Mouse (Mus musculus): ENCODE results near the gene Rnf130. TPM values are rescaled to one million over a fixed set of nuclear protein-coding genes. Genes with fewer than 3 reads are reported as not detected.

The Rnf130 gene
- polyA plus RNA-seq, 1 experiment from 2014 or later: 90.9 TPM

DNA sequence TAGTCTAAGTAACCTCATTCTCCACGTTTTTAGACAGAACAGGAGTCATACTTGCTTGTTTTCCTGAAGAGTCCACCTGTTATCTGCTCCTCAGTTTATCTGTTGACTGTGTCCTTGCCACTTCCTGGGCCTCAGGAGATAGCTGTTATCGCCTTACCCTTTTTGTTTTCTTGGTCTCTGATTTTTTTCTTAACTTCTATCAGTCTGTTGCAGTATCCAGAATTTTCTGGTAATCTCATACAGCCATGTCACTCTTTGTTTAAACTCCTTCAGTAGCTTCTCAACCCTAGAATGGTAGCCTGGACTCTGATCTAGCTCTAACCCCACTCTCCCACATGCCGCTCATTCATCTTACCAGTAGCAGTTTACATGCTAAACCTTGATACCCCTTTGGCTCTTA is 10.6 kb downstream of the Rnf130 start:
- H3K4me2 ChIP-seq: no peak overlapping the region
- WGBS: 82% methylated on average over 3 of the region's 3 CpGs
- no peak for ATAC-seq (ENCODE audit: low FRiP score)
- H3K27me3 ChIP-seq (ENCODE audit: control insufficient read depth, insufficient read depth, low read length): no peaks in the 10 kb centered on the region
- H3K4me3 ChIP-seq (ENCODE audit: low read depth, low read length): no peak overlapping the region
- no peak overlapping the region for H3K9ac ChIP-seq (ENCODE audit: low read length)
- no peak overlapping the region for H3K27ac ChIP-seq (ENCODE audit: low read depth, low read length)
- H3K9me3 ChIP-seq (ENCODE audit: control insufficient read depth, low read length): no peaks in the 10 kb centered on the region
- no peaks in the 10 kb centered on the region for H3K36me3 ChIP-seq (ENCODE audit: control insufficient read depth, insufficient read depth, low read length)
- H3K4me1 ChIP-seq (ENCODE audit: control insufficient read depth, insufficient read depth, low read length): no peaks in the 10 kb centered on the region
- no peak for DNase-seq (ENCODE audit: low spot score, missing footprints)

DNA sequence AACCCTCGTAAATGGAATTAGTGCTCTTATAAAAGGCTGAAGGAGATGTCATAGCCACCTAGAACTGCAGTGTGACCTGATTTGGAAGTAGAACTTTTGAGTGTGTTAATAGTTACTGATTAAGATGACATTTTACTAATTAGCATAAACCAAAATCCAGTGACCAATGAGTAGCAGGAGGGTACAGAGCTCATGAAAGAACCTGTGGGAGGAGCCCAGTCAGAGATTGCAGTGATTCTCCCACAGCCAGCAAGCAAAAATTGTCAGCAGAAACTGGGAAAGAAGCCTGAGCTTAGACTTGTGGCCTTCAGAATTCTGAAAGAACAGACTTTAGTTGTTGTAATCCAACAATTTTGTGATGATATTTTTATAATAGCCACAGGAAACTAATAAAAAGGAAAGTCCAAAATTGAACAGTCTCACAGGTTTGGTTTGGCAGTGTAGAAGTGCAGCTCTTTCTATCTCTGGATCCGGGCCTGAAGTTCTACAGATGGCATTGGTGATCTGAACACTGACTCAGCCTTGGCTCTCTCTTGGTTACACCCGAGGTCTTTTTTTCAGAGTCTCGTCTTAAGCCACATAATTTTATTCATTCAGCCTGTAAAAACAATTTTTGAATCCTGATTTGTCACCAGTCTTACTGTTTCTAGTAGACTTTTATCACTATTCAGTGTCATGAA is 11.8 kb downstream of the Rnf130 start:
- 91% methylated on average over 4 of the region's 4 CpGs for WGBS
- Histone ChIP-seq H3K36me3 (ENCODE audit: control insufficient read depth, insufficient read depth, low read length) (no peaks in the 10 kb centered on the region), H3K27ac (ENCODE audit: low read depth, low read length) (no peak overlapping the region), H3K9ac (ENCODE audit: low read length) (no peak overlapping the region), H3K4me1 (ENCODE audit: control insufficient read depth, insufficient read depth, low read length) (no peaks in the 10 kb centered on the region), H3K27me3 (ENCODE audit: control insufficient read depth, insufficient read depth, low read length) (no peaks in the 10 kb centered on the region), H3K9me3 (ENCODE audit: control insufficient read depth, low read length) (no peaks in the 10 kb centered on the region), H3K4me3 (ENCODE audit: low read depth, low read length) (no peak overlapping the region), H3K4me2 (no peak overlapping the region)
- DNase-seq (ENCODE audit: low spot score, missing footprints): no peak
- no peak for ATAC-seq (ENCODE audit: low FRiP score)

DNA sequence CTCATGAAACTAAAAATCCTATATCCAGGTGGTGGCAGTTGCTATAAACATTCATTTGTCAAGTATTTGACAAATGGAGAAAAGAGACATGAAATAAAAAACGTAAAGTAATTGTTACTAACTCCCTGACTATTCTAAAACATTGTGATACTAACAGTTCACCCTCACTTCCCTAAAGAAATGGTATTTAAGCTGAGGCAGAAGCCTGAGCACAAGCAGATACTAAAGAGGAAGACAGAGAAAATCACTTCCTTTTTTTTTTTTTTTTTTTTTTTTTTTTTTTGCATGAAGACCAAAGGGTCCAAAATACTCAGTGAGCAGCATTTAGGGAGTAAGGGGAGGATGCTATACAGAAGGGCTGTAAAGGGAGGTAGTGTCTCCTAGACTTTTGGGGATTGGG is 13.6 kb downstream of the Rnf130 start:
- DNase-seq (ENCODE audit: low spot score, missing footprints): no peak
- no peaks in the 10 kb centered on the region for H3K9me3 ChIP-seq (ENCODE audit: control insufficient read depth, low read length)
- 85% methylated on average over 1 of the region's 1 CpGs for WGBS
- H3K27me3 ChIP-seq (ENCODE audit: control insufficient read depth, insufficient read depth, low read length): no peaks in the 10 kb centered on the region
- no peaks in the 10 kb centered on the region for H3K4me1 ChIP-seq (ENCODE audit: control insufficient read depth, insufficient read depth, low read length)
- no peak overlapping the region for H3K4me3 ChIP-seq (ENCODE audit: low read depth, low read length)
- no peak overlapping the region for H3K9ac ChIP-seq (ENCODE audit: low read length)
- H3K4me2 ChIP-seq: no peak overlapping the region
- no peak for ATAC-seq (ENCODE audit: low FRiP score)
- no peak overlapping the region for H3K27ac ChIP-seq (ENCODE audit: low read depth, low read length)
- H3K36me3 ChIP-seq (ENCODE audit: control insufficient read depth, insufficient read depth, low read length): no peaks in the 10 kb centered on the region

DNA sequence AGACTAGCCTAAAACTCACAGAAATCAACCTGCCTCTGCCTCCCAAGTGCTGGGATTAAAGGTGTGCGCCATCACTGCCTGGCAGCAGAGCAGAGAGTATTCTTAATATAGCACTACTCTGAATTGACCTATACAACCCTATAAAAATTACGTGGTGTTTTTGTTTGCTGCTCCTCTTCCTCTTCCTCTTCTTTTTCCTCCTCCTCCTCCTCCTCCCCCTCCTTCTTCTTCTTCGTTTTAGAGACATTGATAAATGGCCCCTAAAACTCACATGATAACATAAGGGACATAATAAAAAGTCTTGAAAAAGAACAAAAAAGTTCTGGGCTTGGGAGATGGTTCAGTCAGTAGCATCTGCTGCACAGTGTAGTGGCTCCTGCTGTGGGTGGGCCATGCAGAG is 16.0 kb downstream of the Rnf130 start:
- WGBS: 98% methylated on average over 3 of the region's 3 CpGs
- H3K4me3 ChIP-seq (ENCODE audit: low read depth, low read length): no peak overlapping the region
- no peak for DNase-seq (ENCODE audit: low spot score, missing footprints)
- no peaks in the 10 kb centered on the region for H3K9me3 ChIP-seq (ENCODE audit: control insufficient read depth, low read length)
- H3K27ac ChIP-seq (ENCODE audit: low read depth, low read length): no peak overlapping the region
- H3K36me3 ChIP-seq (ENCODE audit: control insufficient read depth, insufficient read depth, low read length): no peaks in the 10 kb centered on the region
- H3K27me3 ChIP-seq (ENCODE audit: control insufficient read depth, insufficient read depth, low read length): no peaks in the 10 kb centered on the region
- H3K4me2 ChIP-seq: no peak overlapping the region
- no peak for ATAC-seq (ENCODE audit: low FRiP score)
- no peaks in the 10 kb centered on the region for H3K4me1 ChIP-seq (ENCODE audit: control insufficient read depth, insufficient read depth, low read length)
- no peak overlapping the region for H3K9ac ChIP-seq (ENCODE audit: low read length)

DNA sequence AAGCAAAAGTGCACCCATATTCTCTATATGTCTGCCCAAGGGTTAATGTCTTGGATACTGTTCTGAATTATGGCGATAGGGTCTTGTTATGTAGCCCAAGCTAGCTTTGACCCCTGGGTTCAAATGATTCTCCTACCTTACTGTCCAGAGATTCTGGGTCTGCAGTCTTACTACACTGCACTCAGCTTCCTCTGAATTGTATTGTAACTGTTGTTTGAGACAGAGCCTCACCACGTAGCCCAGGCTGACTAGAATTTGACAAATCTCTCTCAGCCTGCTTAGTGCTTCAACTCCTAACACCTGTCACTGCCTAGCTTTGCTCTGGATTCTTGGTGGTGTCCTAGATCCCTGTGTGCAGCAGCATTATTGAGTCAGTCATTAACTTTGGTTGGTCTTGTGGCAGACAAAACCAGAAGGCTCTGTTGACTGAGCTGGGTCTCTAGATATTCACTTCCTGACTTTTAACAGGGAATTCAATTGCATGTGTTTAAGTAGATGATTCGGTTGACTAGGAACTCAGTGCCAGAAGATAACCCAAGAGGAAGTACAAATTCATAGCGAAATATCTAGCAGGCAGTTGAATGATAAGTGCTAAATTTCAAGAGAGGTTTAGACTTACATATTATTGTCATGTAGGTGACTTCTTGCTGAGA is 17.3 kb downstream of the Rnf130 start:
- Histone ChIP-seq H3K4me2 (no peak overlapping the region), H3K9me3 (ENCODE audit: control insufficient read depth, low read length) (no peaks in the 10 kb centered on the region), H3K4me3 (ENCODE audit: low read depth, low read length) (no peak overlapping the region), H3K4me1 (ENCODE audit: control insufficient read depth, insufficient read depth, low read length) (no peaks in the 10 kb centered on the region), H3K27ac (ENCODE audit: low read depth, low read length) (no peak overlapping the region), H3K9ac (ENCODE audit: low read length) (no peak overlapping the region), H3K27me3 (ENCODE audit: control insufficient read depth, insufficient read depth, low read length) (no peaks in the 10 kb centered on the region), H3K36me3 (ENCODE audit: control insufficient read depth, insufficient read depth, low read length) (no peaks in the 10 kb centered on the region)
- 91% methylated on average over 4 of the region's 4 CpGs for WGBS
- ATAC-seq (ENCODE audit: low FRiP score): no peak
- DNase-seq (ENCODE audit: low spot score, missing footprints): no peak

DNA sequence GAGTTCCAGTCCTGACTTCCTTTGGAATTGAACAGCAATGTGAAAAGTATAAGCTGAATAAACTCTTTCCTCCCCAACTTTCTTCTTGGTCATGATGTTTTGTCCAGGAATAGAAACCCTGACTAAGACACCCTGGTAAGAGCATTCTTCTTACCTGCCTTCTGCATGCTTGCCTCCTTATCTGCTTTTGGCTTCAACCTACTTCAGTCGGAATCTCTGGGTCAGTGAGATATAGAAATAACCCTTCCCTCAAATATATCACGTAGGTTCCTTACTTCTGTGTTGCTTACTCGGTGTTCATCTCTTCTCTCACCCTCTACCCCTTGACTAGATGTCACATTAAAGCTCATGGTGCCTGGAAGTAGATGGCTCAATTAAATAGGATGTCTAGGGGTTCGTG is 19.3 kb downstream of the Rnf130 start:
- H3K36me3 ChIP-seq (ENCODE audit: control insufficient read depth, insufficient read depth, low read length): no peaks in the 10 kb centered on the region
- H3K9me3 ChIP-seq (ENCODE audit: control insufficient read depth, low read length): no peaks in the 10 kb centered on the region
- 89% methylated on average over 4 of the region's 4 CpGs for WGBS
- H3K4me3 ChIP-seq (ENCODE audit: low read depth, low read length): no peak overlapping the region
- H3K4me1 ChIP-seq (ENCODE audit: control insufficient read depth, insufficient read depth, low read length): no peaks in the 10 kb centered on the region
- no peak overlapping the region for H3K9ac ChIP-seq (ENCODE audit: low read length)
- H3K27me3 ChIP-seq (ENCODE audit: control insufficient read depth, insufficient read depth, low read length): no peaks in the 10 kb centered on the region
- ATAC-seq (ENCODE audit: low FRiP score) (no peak), DNase-seq (ENCODE audit: low spot score, missing footprints) (no peak)
- no peak overlapping the region for H3K4me2 ChIP-seq
- H3K27ac ChIP-seq (ENCODE audit: low read depth, low read length): no peak overlapping the region

DNA sequence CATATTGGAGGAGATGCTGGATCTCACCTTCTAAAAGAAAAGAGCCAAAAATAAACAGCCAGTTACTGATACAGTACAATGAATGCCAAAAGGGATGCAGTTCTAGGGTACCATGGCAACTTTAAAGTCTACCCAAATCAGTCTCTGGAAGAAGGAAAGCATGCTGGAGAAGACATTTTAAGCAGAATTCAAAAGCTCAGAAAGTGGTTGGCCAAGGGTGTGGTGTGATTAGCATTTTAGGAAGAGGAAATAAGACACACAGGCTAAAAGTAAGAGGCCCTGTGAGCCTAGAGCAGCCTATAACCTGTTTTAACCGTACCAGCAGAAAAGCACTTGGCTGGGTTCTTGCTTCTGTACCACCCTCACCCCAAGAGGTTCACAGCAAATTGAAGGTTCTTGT is 22.5 kb downstream of the Rnf130 start:
- Histone ChIP-seq H3K27me3 (ENCODE audit: control insufficient read depth, insufficient read depth, low read length) (no peaks in the 10 kb centered on the region), H3K9ac (ENCODE audit: low read length) (no peak overlapping the region), H3K27ac (ENCODE audit: low read depth, low read length) (no peak overlapping the region), H3K4me2 (no peak overlapping the region), H3K4me1 (ENCODE audit: control insufficient read depth, insufficient read depth, low read length) (no peaks in the 10 kb centered on the region), H3K4me3 (ENCODE audit: low read depth, low read length) (no peak overlapping the region), H3K36me3 (ENCODE audit: control insufficient read depth, insufficient read depth, low read length) (no peaks in the 10 kb centered on the region), H3K9me3 (ENCODE audit: control insufficient read depth, low read length) (no peaks in the 10 kb centered on the region)
- WGBS: 90% methylated on average over 1 of the region's 1 CpGs
- no peak for DNase-seq (ENCODE audit: low spot score, missing footprints)
- ATAC-seq (ENCODE audit: low FRiP score): no peak

DNA sequence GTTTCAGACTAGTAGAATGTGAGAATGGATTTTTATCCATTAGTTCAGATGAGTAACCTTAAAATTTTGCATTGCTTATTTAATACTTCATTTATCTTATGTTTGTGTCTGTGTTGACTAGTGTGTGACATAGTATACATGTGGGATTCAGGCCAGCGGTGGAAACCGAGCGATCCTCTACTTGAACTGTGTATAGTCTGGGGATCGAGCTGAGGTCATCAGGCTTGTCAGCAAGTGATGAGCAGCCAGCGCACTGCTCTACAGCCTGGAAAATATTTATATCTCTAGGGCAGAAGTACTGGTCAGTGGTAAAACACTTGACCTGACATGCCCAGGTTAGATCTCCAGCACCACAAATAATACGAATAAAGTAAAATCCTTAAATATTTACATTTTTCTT is 23.0 kb downstream of the Rnf130 start:
- H3K4me1 ChIP-seq (ENCODE audit: control insufficient read depth, insufficient read depth, low read length): no peaks in the 10 kb centered on the region
- H3K9me3 ChIP-seq (ENCODE audit: control insufficient read depth, low read length): no peaks in the 10 kb centered on the region
- ATAC-seq (ENCODE audit: low FRiP score) (no peak), DNase-seq (ENCODE audit: low spot score, missing footprints) (no peak)
- no peak overlapping the region for H3K4me3 ChIP-seq (ENCODE audit: low read depth, low read length)
- H3K27ac ChIP-seq (ENCODE audit: low read depth, low read length): no peak overlapping the region
- 93% methylated on average over 6 of the region's 6 CpGs for WGBS
- H3K36me3 ChIP-seq (ENCODE audit: control insufficient read depth, insufficient read depth, low read length): no peaks in the 10 kb centered on the region
- H3K9ac ChIP-seq (ENCODE audit: low read length): no peak overlapping the region
- no peak overlapping the region for H3K4me2 ChIP-seq
- no peaks in the 10 kb centered on the region for H3K27me3 ChIP-seq (ENCODE audit: control insufficient read depth, insufficient read depth, low read length)

DNA sequence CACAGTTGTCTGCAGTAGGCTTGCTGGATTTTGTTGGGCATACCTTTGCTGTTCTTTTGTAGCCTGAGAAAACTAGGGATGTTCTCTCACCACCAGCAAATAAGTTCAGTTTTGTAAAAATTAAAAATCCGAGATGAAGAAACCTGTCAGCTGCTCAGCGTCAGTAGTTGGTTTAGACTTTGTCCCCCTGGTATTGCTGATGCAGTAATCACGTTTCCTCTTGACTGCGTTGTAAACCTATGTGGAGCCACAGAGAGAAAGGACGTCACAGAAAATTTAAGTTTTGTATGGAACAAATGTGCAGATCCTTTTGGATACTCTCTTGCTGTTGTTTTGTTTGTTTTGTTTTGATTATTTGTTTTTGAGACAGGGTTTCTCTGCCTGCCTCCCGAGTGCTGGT is 25.2 kb downstream of the Rnf130 start:
- no peak overlapping the region for H3K4me3 ChIP-seq (ENCODE audit: low read depth, low read length)
- H3K4me1 ChIP-seq (ENCODE audit: control insufficient read depth, insufficient read depth, low read length): no peaks in the 10 kb centered on the region
- no peak overlapping the region for H3K9ac ChIP-seq (ENCODE audit: low read length)
- 82% methylated on average over 6 of the region's 6 CpGs for WGBS
- no peak for DNase-seq (ENCODE audit: low spot score, missing footprints)
- no peaks in the 10 kb centered on the region for H3K27me3 ChIP-seq (ENCODE audit: control insufficient read depth, insufficient read depth, low read length)
- ATAC-seq (ENCODE audit: low FRiP score): no peak
- H3K9me3 ChIP-seq (ENCODE audit: control insufficient read depth, low read length): no peaks in the 10 kb centered on the region
- H3K36me3 ChIP-seq (ENCODE audit: control insufficient read depth, insufficient read depth, low read length): 0 out of 2 replicates have a peak, but pooled peaks cover 4% of the 10 kb centered on the region
- no peak overlapping the region for H3K27ac ChIP-seq (ENCODE audit: low read depth, low read length)
- no peak overlapping the region for H3K4me2 ChIP-seq
